Mouse (Mus musculus) ES-E14 (cell line): ENCODE measurements around the gene Plcxd2. TPM values are rescaled to one million over a fixed set of nuclear protein-coding genes. Genes with fewer than 3 reads are reported as not detected.

Experiments used
- DNase-seq: peaks from one replicate; pipeline ENCODE4 v3.0.0-alpha.2; 2013; ENCODE audit warnings: low read depth, low spot score
- H3K27ac ChIP-seq: 2 replicates; pipeline ENCODE4 v1.5.1; 2012; ENCODE audit warnings: low read depth, mild to moderate bottlenecking, low read length, moderate library complexity, mixed read lengths; ENCODE audit not compliant: poor library complexity, insufficient read depth, severe bottlenecking
- H3K36me3 ChIP-seq: 2 replicates; pipeline ENCODE4 v1.6.1; 2012; ENCODE audit warnings: mild to moderate bottlenecking, low read length, moderate library complexity, mixed read lengths; ENCODE audit not compliant: control insufficient read depth, poor library complexity, insufficient read depth, severe bottlenecking
- H3K4me1 ChIP-seq, 2 experiments: fragments of 150-350 bp in 1 of 2; sonication (generic) in 1 of 2; 2 replicates each; pipeline ENCODE4 v1.6.1; 2012; ENCODE audit warnings: low read length in 2 of 2, mild to moderate bottlenecking in 1 of 2, mixed read lengths in 1 of 2; ENCODE audit not compliant: control insufficient read depth in 2 of 2, insufficient read depth in 2 of 2, poor library complexity in 1 of 2
- H3K4me3 ChIP-seq, 2 experiments: fragments of 150-350 bp in 1 of 2; sonication (generic) in 1 of 2; 2 replicates each; pipeline ENCODE4 v1.5.1; 2012; ENCODE audit warnings: low read length in 2 of 2, low read depth in 1 of 2, mild to moderate bottlenecking in 1 of 2, mixed read lengths in 1 of 2; ENCODE audit not compliant: insufficient read depth in 1 of 2, poor library complexity in 1 of 2, severe bottlenecking in 1 of 2
- H3K9ac ChIP-seq: 2 replicates; pipeline ENCODE4 v1.6.1; 2012; ENCODE audit warnings: low read depth, mild to moderate bottlenecking, low read length, mixed read lengths; ENCODE audit not compliant: poor library complexity, insufficient read depth, severe bottlenecking
- H3K9me3 ChIP-seq: fragments of 150-350 bp; sonication (generic); 2 replicates; pipeline ENCODE4 v1.6.1; 2012; ENCODE audit warnings: low read depth, mild to moderate bottlenecking, low read length; ENCODE audit not compliant: control insufficient read depth, insufficient read depth
- CHD2 ChIP-seq: IDR thresholded peaks from 2 replicates; pipeline ENCODE4 v1.6.1; 2014; ENCODE audit warnings: mild to moderate bottlenecking, low read depth, low read length, inconsistent platforms
- HCFC1 ChIP-seq: IDR thresholded peaks from 2 replicates; pipeline ENCODE4 v1.6.1; 2012; ENCODE audit warnings: low read length, inconsistent platforms, borderline replicate concordance; ENCODE audit not compliant: insufficient read depth
- MAFK ChIP-seq: IDR thresholded peaks from 2 replicates; pipeline ENCODE4 v1.6.1; 2014; ENCODE audit warnings: mild to moderate bottlenecking, low read depth, low read length, inconsistent platforms; ENCODE audit not compliant: insufficient read depth
- ZC3H11A ChIP-seq: IDR thresholded peaks from 2 replicates; pipeline ENCODE4 v1.6.1; 2012; ENCODE audit warnings: low read depth, mild to moderate bottlenecking, inconsistent platforms, low read length, borderline replicate concordance
- ZNF384 ChIP-seq: IDR thresholded peaks from 2 replicates; pipeline ENCODE4 v1.6.1; 2012; ENCODE audit warnings: low read depth, low read length, inconsistent platforms
- in situ Hi-C, 2 experiments: fragments of 600-800 bp; cut with MboI; formaldehyde crosslinking; loops; one replicate each; pipeline ENCODE4 v1.15.1; 2025; ENCODE audit warnings: low sequenced_read_pairs in 2 of 2, inconsistent platforms in 1 of 2; ENCODE audit not compliant: unreplicated experiment in 2 of 2
- total RNA-seq: library from RNA; depleted of rRNA; stranded (reverse); fragments of 300-350 nt; gene quantifications from 2 replicates; pipeline ENCODE4 v1.2.3, GENCODE M21; 2012

Plcxd2 gene
- total RNA-seq, 1 experiment, result 3.3 TPM

DNA sequence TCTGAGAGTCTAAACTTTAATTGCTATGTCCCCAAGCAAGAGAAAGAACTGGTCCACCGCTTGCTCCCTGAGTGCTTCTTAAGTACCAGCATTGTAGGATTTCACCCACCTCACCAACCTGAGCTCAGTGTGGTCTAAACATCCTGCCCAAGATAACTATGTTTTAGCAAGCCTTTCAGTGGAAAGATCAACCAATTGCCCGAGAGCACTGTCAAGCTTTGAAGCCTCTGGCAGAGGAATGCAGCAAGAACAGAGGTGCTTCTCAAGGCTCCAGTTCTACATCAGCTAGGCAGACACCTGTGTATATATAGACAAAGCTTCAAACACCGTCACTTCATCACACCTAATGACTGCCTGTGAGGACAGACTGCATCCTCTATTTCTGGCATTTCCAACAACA lies 1.3 kb downstream of the Plcxd2 start:
- H3K4me1 ChIP-seq, result peaks cover 0 to 3% of the 10 kb centered on the region in 2 experiments; a peak in 1 of 4 replicates

DNA sequence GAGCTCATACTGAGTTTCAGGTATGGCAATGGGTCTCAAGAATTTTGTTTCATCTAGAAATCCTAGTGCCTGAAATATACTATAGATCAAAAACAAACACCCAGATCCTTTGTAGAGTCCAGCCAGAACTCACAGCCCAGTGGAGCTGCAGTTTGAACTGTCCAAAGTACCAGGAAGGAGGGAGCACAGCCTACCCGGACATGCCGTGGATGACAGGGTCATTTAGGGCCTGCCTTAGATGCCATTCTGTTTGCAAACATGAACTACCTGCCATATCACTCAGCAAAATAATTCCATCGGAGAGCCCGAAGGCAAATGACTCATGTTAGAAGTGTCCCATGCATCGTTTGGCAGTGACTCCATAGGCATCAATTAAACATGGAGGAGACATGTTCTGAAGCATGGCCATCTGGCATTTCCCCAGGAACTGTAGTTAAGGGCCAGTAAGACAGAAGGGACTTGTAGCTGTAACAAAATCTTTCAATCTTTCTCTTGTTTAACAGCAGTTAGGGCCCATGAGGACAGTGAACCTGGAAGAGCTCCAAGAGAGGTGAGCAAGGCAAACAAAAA lies 1.9 kb downstream of the Plcxd2 start:
- in situ Hi-C loops, result no loop called here
- no peaks in the 10 kb centered on the region for H3K36me3 ChIP-seq
- TF ChIP-seq CHD2, result no peak
- TF ChIP-seq MAFK, result no peak
- TF ChIP-seq HCFC1, result no peak
- TF ChIP-seq ZC3H11A, result no peak
- no peak for TF ChIP-seq ZNF384
- no peak overlapping the region for H3K9ac ChIP-seq
- H3K27ac ChIP-seq, result no peak overlapping the region
- H3K4me3 ChIP-seq, result no peak overlapping the region
- no peaks in the 10 kb centered on the region for H3K9me3 ChIP-seq
- peaks cover 0 to 3% of the 10 kb centered on the region in 2 experiments; a peak in 1 of 4 replicates for H3K4me1 ChIP-seq
- DNase-seq, result no peak

More for the DNA sequence above, 1.3 kb downstream of the Plcxd2 start:
- no peaks in the 10 kb centered on the region for H3K36me3 ChIP-seq
- no peak overlapping the region for H3K9ac ChIP-seq
- no peak overlapping the region for H3K27ac ChIP-seq
- in situ Hi-C loops, result no loop called here
- DNase-seq, result no peak
- no peak overlapping the region for H3K4me3 ChIP-seq
- H3K9me3 ChIP-seq, result no peaks in the 10 kb centered on the region
- TF ChIP-seq MAFK, result no peak
- TF ChIP-seq CHD2, result no peak

DNA sequence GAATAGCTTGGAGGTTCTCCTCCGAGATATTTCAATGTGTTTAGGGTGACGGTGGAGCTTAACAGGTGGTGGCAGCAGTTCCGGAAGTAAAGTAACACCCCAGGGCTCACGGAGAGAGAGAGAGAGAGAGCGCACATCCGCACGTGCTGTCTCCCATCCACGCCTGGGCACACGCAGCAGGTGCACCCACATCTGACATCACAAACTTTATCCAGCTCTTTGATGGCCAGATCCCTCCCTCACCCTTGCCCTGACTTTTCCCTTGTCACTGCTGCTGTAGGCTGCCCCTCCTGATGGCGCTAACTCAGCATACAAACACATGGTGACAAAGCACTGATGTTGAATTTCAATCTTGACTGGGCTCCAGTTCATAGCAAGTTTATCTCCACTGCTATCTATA lies 3.8 kb downstream of the Plcxd2 start:
- DNase-seq, result no peak
- TF ChIP-seq CHD2, result no peak
- no peak for TF ChIP-seq ZNF384
- no peak for TF ChIP-seq MAFK
- no peak overlapping the region for H3K27ac ChIP-seq
- H3K9ac ChIP-seq, result no peak overlapping the region
- in situ Hi-C loops, result no loop called here
- H3K4me1 ChIP-seq, result peaks cover 0 to 3% of the 10 kb centered on the region in 2 experiments; a peak in 1 of 4 replicates
- H3K9me3 ChIP-seq, result no peaks in the 10 kb centered on the region
- H3K4me3 ChIP-seq, result no peak overlapping the region
- no peaks in the 10 kb centered on the region for H3K36me3 ChIP-seq

DNA sequence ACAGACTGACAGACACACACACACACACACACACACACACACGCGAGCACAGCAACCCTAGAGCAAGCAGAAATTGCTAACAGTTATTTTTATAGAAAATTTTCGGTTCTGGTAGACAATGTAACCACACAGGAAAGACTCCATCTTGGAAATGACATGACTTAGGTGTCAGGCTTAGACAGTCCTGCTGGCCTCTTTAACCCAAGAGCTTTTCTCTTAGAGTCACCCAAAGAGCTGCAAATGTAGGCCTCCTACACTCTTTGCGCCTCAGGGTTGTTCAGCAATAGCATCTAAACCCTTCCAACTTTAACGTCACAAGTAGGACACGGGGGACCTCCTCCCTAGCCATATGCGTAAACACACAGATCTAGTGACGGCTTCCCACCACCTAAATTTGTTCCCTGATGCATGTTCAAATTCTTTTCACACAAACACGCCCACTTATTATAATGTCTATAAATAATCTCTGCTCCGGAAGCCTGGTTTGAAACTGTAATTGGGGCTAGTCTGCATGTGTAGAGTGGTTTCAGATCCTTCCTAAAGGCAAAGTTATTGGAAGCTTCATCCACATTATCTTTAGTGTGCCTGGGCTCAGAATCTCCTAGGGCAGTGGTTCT lies 8.4 kb downstream of the Plcxd2 start:
- in situ Hi-C loops, result no loop called here
- Histone ChIP-seq H3K9me3 (no peaks in the 10 kb centered on the region), H3K4me1 (no peaks in the 10 kb centered on the region), H3K36me3 (no peaks in the 10 kb centered on the region), H3K27ac (no peak overlapping the region), H3K9ac (no peak overlapping the region), H3K4me3 (no peak overlapping the region)
- TF ChIP-seq ZC3H11A (no peak), ZNF384 (no peak), CHD2 (no peak), MAFK (no peak), HCFC1 (no peak)
- no peak for DNase-seq

DNA sequence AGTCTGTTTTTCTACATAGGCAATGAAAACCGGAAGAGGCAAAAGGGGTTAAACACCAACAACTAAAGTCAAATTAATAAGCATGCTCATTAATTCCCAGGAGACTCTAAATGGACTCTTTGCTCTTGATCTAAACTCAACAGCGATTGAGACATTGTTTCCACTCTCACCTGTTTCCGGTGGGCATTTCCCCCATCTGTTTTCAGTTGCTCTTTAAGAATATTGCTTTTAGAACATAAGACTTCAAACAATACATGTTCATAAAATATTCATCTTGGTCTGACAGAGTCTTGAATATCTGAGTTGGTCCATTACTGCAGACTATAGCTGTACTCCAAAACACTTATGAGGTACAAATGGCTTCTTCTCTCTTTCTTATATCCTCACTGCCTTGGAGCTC lies 9.0 kb downstream of the Plcxd2 start:
- DNase-seq, result no peak
- in situ Hi-C loops, result no loop called here
- no peak overlapping the region for H3K9ac ChIP-seq
- no peaks in the 10 kb centered on the region for H3K9me3 ChIP-seq
- H3K36me3 ChIP-seq, result no peaks in the 10 kb centered on the region
- no peaks in the 10 kb centered on the region for H3K4me1 ChIP-seq
- no peak for TF ChIP-seq MAFK
- TF ChIP-seq ZC3H11A, result no peak
- TF ChIP-seq CHD2, result no peak
- no peak for TF ChIP-seq HCFC1
- TF ChIP-seq ZNF384, result no peak
- no peak overlapping the region for H3K4me3 ChIP-seq
- no peak overlapping the region for H3K27ac ChIP-seq
